Mouse (Mus musculus) heart, embryonic 11.5 days (tissue): ENCODE results near the gene Gart. TPM values are rescaled to one million over a fixed set of nuclear protein-coding genes. Genes with fewer than 3 reads are reported as not detected.
"Not testable (repeated sequence)": the region's sequence is repeated elsewhere in the genome, so short reads cannot be mapped to it uniquely, and the experiment has no call there.

Experiments used
- ATAC-seq: fragments of 200-750 bp; cut with Nextera tagmentation; replicated peaks from 2 replicates; pipeline ENCODE4 v1.8.0; 2017; ENCODE audit warnings: moderate library complexity; ENCODE audit not compliant: insufficient number of reproducible peaks, low FRiP score, low TSS enrichment
- H3K27ac ChIP-seq: fragments of 300-500 bp; sonication (generic); 2 replicates; pipeline ENCODE4 v1.5.1; 2014; ENCODE audit warnings: mild to moderate bottlenecking, low read depth, low read length
- H3K27me3 ChIP-seq: fragments of 300-500 bp; sonication (generic); 2 replicates; pipeline ENCODE4 v1.6.1; 2014; ENCODE audit warnings: mild to moderate bottlenecking, low read length, mixed read lengths; ENCODE audit not compliant: control insufficient read depth, insufficient read depth
- H3K36me3 ChIP-seq: fragments of 300-500 bp; sonication (generic); 2 replicates; pipeline ENCODE4 v1.6.1; 2014; ENCODE audit warnings: mild to moderate bottlenecking, low read length, moderate library complexity, mixed read lengths; ENCODE audit not compliant: control insufficient read depth, insufficient read depth
- H3K4me1 ChIP-seq: fragments of 300-500 bp; sonication (generic); 2 replicates; pipeline ENCODE4 v1.6.1; 2014; ENCODE audit warnings: low read length; ENCODE audit not compliant: control insufficient read depth, insufficient read depth
- H3K4me2 ChIP-seq: fragments of 300-500 bp; sonication (generic); 2 replicates; pipeline ENCODE4 v1.6.1; 2014; ENCODE audit warnings: mild to moderate bottlenecking, moderate library complexity
- H3K4me3 ChIP-seq: fragments of 300-500 bp; sonication (generic); 2 replicates; pipeline ENCODE4 v1.5.1; 2014; ENCODE audit warnings: low read depth, low read length
- H3K9ac ChIP-seq: fragments of 300-500 bp; sonication (generic); 2 replicates; pipeline ENCODE4 v1.6.1; 2014; ENCODE audit warnings: mild to moderate bottlenecking, low read depth, low read length, moderate library complexity
- H3K9me3 ChIP-seq: fragments of 300-500 bp; sonication (generic); replicated peaks from 2 replicates; pipeline ENCODE4 v1.6.1; 2016; ENCODE audit warnings: low read length; ENCODE audit not compliant: control insufficient read depth
- WGBS: fragments of 180-500 bp; shearing (Covaris S2); extraction: QIAGEN DNeasy Blood & Tissue Kit; methylation state at CpG from one replicate; pipeline ENCODE4 v1.1.7; 2014; ENCODE audit not compliant: insufficient replicate concordance; 5-methylcytosine and 5-hydroxymethylcytosine counted together
- polyA plus RNA-seq: library from polyadenylated mRNA; unstranded; fragments of >200 nt; fragmentation: Nextera tagmentation; extraction: Ambion mirVana; gene quantifications from 2 replicates; pipeline ENCODE4 v1.2.1, GENCODE M21; 2014

Gene Gart
- polyA plus RNA-seq, 1 experiment from 2014 or later: 84.5 TPM

DNA sequence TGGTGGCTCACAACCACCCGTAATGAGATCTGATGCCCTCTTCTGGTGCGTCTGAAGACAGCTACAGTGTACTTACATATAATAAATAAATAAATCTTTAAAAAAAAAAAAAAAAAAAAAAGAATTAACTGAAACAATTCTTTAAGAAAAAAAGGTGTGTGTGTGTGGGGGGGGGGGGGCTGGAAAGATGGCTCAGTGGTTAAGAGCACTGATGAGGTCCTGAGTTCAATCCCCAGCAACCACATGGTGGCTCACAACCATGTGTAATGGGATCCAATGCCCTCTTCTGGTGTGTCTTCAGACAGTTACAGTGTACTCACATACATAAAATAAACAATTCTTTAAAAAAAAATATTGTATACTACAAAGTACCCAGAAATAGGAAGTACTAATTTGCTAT lies 1.3 kb downstream of the Gart start:
- peaks cover 12% of the 10 kb centered on the region for H3K36me3 ChIP-seq
- ATAC-seq, H3K4me3 ChIP-seq, H3K4me1 ChIP-seq, H3K27me3 ChIP-seq, H3K9me3 ChIP-seq, H3K4me2 ChIP-seq, H3K27ac ChIP-seq, H3K9ac ChIP-seq: not testable (repeated sequence)
- WGBS: no CpG with 5 or more reads among the region's 2 CpGs

DNA sequence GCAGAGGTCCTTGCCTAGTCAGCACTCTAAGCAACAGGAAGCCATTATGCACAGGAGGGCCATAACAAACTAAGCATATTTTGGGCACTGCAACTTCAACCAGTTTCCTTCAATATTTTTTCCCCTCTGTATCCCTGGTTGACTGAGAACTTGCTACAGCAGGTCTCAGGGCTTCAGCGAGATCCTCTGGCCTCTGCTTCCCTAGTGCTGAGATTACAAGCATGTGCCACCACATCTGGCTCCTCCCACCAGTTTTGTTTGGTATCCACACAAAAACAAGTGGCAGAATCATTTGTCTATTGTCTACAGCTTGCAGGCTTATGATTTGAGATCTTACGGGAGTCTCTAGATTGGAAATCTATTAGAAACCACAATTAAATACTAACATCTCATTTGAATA lies 1.9 kb downstream of the Gart start:
- Histone ChIP-seq H3K4me1 (peaks cover 5% of the 10 kb centered on the region; the same call in 1 of the 2 replicates), H3K27ac (no peak overlapping the region), H3K36me3 (peaks cover 16% of the 10 kb centered on the region), H3K4me2 (no peak overlapping the region), H3K9ac (no peak overlapping the region), H3K9me3 (no peaks in the 10 kb centered on the region), H3K4me3 (no peak overlapping the region), H3K27me3 (no peaks in the 10 kb centered on the region)
- 78% methylated on average over 2 of the region's 2 CpGs for WGBS
- ATAC-seq: no peak

DNA sequence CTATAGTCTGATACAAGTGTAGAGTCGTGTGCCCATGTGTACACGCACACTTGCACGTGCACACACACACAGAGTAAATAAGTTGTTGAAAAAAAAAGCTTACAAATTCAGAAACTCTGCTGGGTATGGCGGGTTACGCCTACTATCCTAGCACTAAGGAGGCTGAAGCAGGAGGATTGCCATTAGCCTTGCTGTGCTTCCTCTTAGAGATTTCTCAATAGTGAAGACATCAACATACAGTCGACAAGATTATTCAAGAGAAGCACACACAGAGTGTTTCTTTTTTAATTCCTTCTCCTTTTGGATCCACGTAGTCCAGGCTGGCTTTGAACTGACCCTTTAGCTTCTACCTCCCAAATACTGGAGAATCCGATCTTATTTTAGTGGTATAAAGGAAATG lies 6.6 kb downstream of the Gart start:
- 0 out of 2 replicates have a peak, but pooled peaks cover 2% of the 10 kb centered on the region for H3K4me1 ChIP-seq
- H3K4me2 ChIP-seq: no peak overlapping the region
- no peak for ATAC-seq
- H3K36me3 ChIP-seq: peaks cover 37% of the 10 kb centered on the region
- 96% methylated on average over 8 of the region's 8 CpGs for WGBS
- no peak overlapping the region for H3K4me3 ChIP-seq
- no peak overlapping the region for H3K27ac ChIP-seq
- no peaks in the 10 kb centered on the region for H3K27me3 ChIP-seq
- no peak overlapping the region for H3K9ac ChIP-seq
- H3K9me3 ChIP-seq: no peaks in the 10 kb centered on the region

DNA sequence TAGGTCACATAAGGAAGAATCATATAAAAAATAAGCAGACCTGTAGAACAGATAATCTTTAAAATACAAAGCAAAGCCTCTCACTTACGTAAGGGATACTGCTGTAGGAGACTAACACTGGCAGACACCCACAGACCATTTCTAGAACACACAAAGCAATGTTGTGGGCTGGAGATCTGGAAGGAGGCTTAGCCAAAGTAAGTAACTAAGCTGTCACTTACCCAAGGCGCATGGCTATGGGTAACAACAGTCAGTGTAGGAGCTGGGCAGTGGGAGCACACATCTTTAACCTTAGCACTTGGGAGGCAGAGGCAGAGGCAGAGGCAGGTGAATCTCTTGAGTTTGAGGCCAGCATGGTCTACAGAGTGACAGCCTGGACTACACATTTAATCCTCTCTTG lies 7.1 kb downstream of the Gart start:
- no peaks in the 10 kb centered on the region for H3K4me1 ChIP-seq
- WGBS: 94% methylated on average over 2 of the region's 2 CpGs
- H3K27ac ChIP-seq: no peak overlapping the region
- no peak overlapping the region for H3K4me3 ChIP-seq
- H3K9me3 ChIP-seq: no peaks in the 10 kb centered on the region
- peaks cover 37% of the 10 kb centered on the region for H3K36me3 ChIP-seq
- no peaks in the 10 kb centered on the region for H3K27me3 ChIP-seq
- no peak overlapping the region for H3K9ac ChIP-seq
- no peak for ATAC-seq
- H3K4me2 ChIP-seq: no peak overlapping the region

DNA sequence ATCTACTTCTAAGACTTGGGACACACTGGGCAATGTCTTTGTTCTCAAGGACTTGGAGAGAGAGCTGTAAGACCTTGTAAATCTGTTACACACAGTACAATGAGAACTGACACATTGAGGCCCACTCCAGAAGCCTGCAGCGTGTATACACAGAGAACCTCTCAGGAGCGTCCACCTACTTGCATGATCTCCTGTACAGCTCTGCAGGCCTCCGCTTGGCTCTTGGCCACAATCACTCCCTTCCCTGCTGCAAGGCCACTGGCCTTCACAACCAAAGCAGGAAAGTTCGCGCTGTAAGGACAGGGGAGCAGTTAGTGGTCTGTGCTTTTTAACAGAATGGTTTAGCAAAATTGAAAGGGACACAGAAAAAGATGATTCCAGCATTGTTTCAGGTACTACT lies 7.6 kb downstream of the Gart start:
- no peak overlapping the region for H3K4me2 ChIP-seq
- H3K27ac ChIP-seq: no peak overlapping the region
- H3K4me1 ChIP-seq: no peaks in the 10 kb centered on the region
- H3K36me3 ChIP-seq: peaks cover 37% of the 10 kb centered on the region
- H3K27me3 ChIP-seq: no peaks in the 10 kb centered on the region
- WGBS: 93% methylated on average over 5 of the region's 5 CpGs
- no peaks in the 10 kb centered on the region for H3K9me3 ChIP-seq
- no peak overlapping the region for H3K9ac ChIP-seq
- H3K4me3 ChIP-seq: no peak overlapping the region
- no peak for ATAC-seq

DNA sequence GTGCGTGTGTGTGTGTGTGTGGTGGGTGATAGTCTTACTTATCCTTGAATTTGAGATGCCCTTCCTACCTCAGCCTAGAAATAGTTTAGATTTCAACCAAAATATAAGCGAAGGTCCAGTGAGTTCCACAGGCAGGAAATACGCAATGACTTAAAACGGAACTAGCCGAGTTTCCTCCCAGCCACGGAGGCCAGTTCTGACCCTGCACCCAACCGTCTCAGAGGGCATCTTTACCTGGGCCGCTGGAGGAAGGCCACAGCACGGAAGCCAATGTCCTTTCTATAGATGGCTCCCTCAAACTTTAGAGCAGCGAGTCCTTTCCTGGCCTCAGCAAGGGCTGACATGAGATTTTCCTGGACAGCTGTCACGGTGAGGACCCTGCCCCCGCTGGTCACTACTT lies 13.1 kb downstream of the Gart start:
- no peak for ATAC-seq
- peaks cover 39% of the 10 kb centered on the region for H3K36me3 ChIP-seq
- H3K4me1 ChIP-seq: no peaks in the 10 kb centered on the region
- no peak overlapping the region for H3K27ac ChIP-seq
- H3K9me3 ChIP-seq: no peaks in the 10 kb centered on the region
- H3K27me3 ChIP-seq: no peaks in the 10 kb centered on the region
- no peak overlapping the region for H3K4me2 ChIP-seq
- 84% methylated on average over 12 of the region's 12 CpGs for WGBS
- H3K4me3 ChIP-seq: no peak overlapping the region
- no peak overlapping the region for H3K9ac ChIP-seq

DNA sequence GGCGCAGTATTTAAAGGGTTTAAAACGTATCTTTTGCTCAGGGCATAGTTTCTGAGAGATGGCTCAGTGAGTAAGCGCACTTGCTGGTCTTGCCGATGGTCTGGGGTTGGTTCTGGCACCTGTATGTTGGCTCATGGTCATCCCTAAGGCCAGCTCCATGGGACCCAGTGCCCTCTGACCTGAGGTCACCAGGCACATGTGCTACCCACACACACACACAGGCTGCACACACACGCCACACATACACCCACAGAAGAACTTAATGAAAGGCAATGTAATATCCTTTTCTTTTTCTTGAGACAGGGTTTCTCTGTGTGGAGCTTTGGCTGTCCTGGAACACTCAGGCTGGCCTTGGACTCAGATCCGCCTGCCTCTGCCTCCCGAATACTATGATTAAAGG lies 13.8 kb downstream of the Gart start:
- Histone ChIP-seq H3K4me1 (no peaks in the 10 kb centered on the region), H3K4me3 (no peak overlapping the region), H3K27ac (no peak overlapping the region), H3K9ac (no peak overlapping the region), H3K27me3 (no peaks in the 10 kb centered on the region), H3K9me3 (no peaks in the 10 kb centered on the region), H3K36me3 (peaks cover 41% of the 10 kb centered on the region), H3K4me2 (no peak overlapping the region)
- WGBS: 92% methylated on average over 7 of the region's 7 CpGs
- no peak for ATAC-seq

DNA sequence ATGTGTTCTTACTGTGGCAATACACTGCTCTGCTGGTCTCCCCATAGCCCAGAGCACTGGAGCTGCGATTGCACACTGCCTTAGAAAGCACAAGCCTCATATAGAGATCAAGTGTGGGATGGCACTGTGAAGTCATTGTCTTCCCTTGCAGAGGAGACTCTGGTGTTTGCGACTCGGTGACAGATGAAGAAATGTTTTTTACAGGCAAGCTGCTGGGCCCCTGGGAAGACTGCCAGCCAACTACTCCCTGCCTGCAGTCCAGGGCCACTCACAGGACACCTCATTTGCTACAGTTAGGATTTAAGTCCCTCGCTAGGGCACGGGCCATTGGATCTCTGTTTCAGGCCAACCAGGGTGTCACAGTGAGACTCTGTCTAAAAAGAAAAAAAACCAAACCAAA lies 14.3 kb downstream of the Gart start:
- Histone ChIP-seq H3K4me1 (no peaks in the 10 kb centered on the region), H3K4me3 (no peak overlapping the region), H3K36me3 (peaks cover 38% of the 10 kb centered on the region), H3K9me3 (no peaks in the 10 kb centered on the region), H3K27me3 (no peaks in the 10 kb centered on the region), H3K9ac (no peak overlapping the region), H3K27ac (no peak overlapping the region), H3K4me2 (no peak overlapping the region)
- 89% methylated on average over 5 of the region's 5 CpGs for WGBS
- no peak for ATAC-seq

DNA sequence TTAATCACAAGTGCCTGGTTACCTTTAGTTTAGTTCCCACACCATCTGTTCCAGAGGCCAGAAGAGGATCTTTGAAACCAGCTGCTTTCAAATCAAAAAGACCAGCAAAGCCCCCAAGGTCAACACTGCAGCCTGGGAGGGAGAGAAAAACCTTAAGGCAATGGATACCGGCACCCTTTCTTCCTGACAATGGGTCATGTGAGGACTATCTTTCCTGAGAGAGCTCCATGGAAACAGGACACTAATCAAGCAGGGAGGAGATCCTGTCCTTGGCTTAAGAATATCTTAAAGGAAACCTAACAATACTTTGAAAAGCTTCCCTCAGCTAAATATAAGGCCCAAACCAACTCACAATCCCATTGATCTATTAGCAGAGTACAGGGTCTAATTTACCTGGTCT lies 16.2 kb downstream of the Gart start:
- no peak overlapping the region for H3K9ac ChIP-seq
- ATAC-seq: no peak
- no peaks in the 10 kb centered on the region for H3K27me3 ChIP-seq
- H3K36me3 ChIP-seq: peaks cover 31% of the 10 kb centered on the region
- H3K4me2 ChIP-seq: no peak overlapping the region
- no peaks in the 10 kb centered on the region for H3K4me1 ChIP-seq
- no peaks in the 10 kb centered on the region for H3K9me3 ChIP-seq
- H3K4me3 ChIP-seq: no peak overlapping the region
- 66% methylated on average over 1 of the region's 1 CpGs for WGBS
- no peak overlapping the region for H3K27ac ChIP-seq
